Mouse (Mus musculus) retina, adult 2 months (tissue): ENCODE results near the gene Ism2.
"Not testable (repeated sequence)": the region's sequence is repeated elsewhere in the genome, so short reads cannot be mapped to it uniquely, and the experiment has no call there.

Experiments
- DNase-seq: peaks from one replicate; pipeline ENCODE4 v3.0.0-alpha.2; 2012; ENCODE audit warnings: low read depth, low spot score

The Ism2 gene

GRCm38 (mm10) chr12:87289100-87289499 is 10.4 kb downstream of the Ism2 start:
- DNase-seq: no peak

GRCm38 (mm10) chr12:87284726-87285125 is 14.8 kb downstream of the Ism2 start:
- DNase-seq: no peak

- no peak for DNase-seq
Observed at GRCm38 (mm10) chr12:87284268-87284667, 15.2 kb downstream of the Ism2 start.

GRCm38 (mm10) chr12:87283706-87284105 is 15.8 kb downstream of the Ism2 start:
- no peak for DNase-seq

GRCm38 (mm10) chr12:87282743-87283142 is 16.8 kb downstream of the Ism2 start:
- no peak for DNase-seq

- no peak for DNase-seq
Observed at GRCm38 (mm10) chr12:87281766-87282165, 17.7 kb downstream of the Ism2 start.

GRCm38 (mm10) chr12:87279879-87280278 is 19.6 kb downstream of the Ism2 start:
- no peak for DNase-seq

GRCm38 (mm10) chr12:87279350-87279749 is 20.2 kb downstream of the Ism2 start:
- no peak for DNase-seq

GRCm38 (mm10) chr12:87278118-87278730 is 21.3 kb downstream of the Ism2 start:
- DNase-seq: no peak

GRCm38 (mm10) chr12:87277251-87277650 is 22.3 kb downstream of the Ism2 start:
- DNase-seq: not testable (repeated sequence)

- DNase-seq: no peak
Observed at GRCm38 (mm10) chr12:87274853-87275831, 24.4 kb downstream of the Ism2 start.

GRCm38 (mm10) chr12:87267682-87268081 is 31.8 kb downstream of the Ism2 start:
- peak; percentile 11 for DNase-seq

GRCm38 (mm10) chr12:87266827-87267603 is 32.5 kb downstream of the Ism2 start:
- no peak for DNase-seq

GRCm38 (mm10) chr12:87266108-87266826 is 33.2 kb downstream of the Ism2 start, which contains the start of the genes Vipas39 and Ahsa1:
Vipas39 (minus strand) TSS chr12:87266256.
Ahsa1 (plus strand) TSS chr12:87266479.
- DNase-seq: peak; percentile 94

GRCm38 (mm10) chr12:87265444-87265843 is 34.1 kb downstream of the Ism2 start:
- no peak for DNase-seq

GRCm38 (mm10) chr12:87260562-87260961 is 38.9 kb downstream of the Ism2 start:
- DNase-seq: no peak

- no peak for DNase-seq
Observed at GRCm38 (mm10) chr12:87256629-87257028, 42.9 kb downstream of the Ism2 start.

GRCm38 (mm10) chr12:87253878-87254277 is 45.6 kb downstream of the Ism2 start:
- DNase-seq: no peak

- no peak for DNase-seq
Observed at GRCm38 (mm10) chr12:87250161-87250560, 49.3 kb downstream of the Ism2 start.

- no peak for DNase-seq
Observed at GRCm38 (mm10) chr12:87238632-87239031, 60.9 kb downstream of the Ism2 start, which contains the start of gene Noxred1. Noxred1 (minus strand) TSS chr12:87238732.

GRCm38 (mm10) chr12:87236882-87237483 is 62.5 kb downstream of the Ism2 start:
- DNase-seq: no peak
